Mouse (Mus musculus) megakaryocyte, embryonic 14.5 days (primary cell): Measurements from ENCODE around the gene Traf5.

Experiments used
- FLI1 ChIP-seq: IDR thresholded peaks from 2 replicates; pipeline ENCODE4 v1.6.1; 2012; ENCODE audit warnings: low read length, inconsistent platforms, mixed read lengths
- GATA1 ChIP-seq: IDR thresholded peaks from 3 replicates; pipeline ENCODE4 v1.6.1; 2012; ENCODE audit warnings: mixed read lengths, low read length, inconsistent platforms, borderline replicate concordance

GRCm38 (mm10) chr1:191969939-191970338 is 122.4 kb downstream of the Traf5 start:
- TF ChIP-seq GATA1 (no peak), FLI1 (no peak)
